13 mouse cellular contexts compared by ENCODE assay signal in genomic region chr4:88805761-88806160, GRCm38 (mm10). TPM values are rescaled to one million over a fixed set of nuclear protein-coding genes. Genes with fewer than 3 reads are reported as not detected.
DNase-seq lines count a peak whose midpoint lies in the region; ATAC-seq and TF ChIP-seq lines count a peak whose summit lies in the region.
"Not testable (repeated sequence)": the region's sequence is repeated elsewhere in the genome, so short reads cannot be mapped to it uniquely, and the experiment has no call there.
"Had no signal": no experiment of that assay in that cellular context is flagged by ENCODE, and none has a peak within 500 bp of the region (broad histone marks: within the 10 kb centered on the region; RNA-seq: fewer than 3 reads in every experiment).

No protein-coding gene starts in this region.

- H3K4me2 ChIP-seq in heart, embryonic 16.5 days (ENCODE audit: low read depth, low read length); intestine, postnatal 0 days (replicated peaks; ENCODE audit: low read depth): not testable (repeated sequence)
- H3K4me2 ChIP-seq in lung, embryonic 16.5 days (ENCODE audit: low read depth, low read length) = peak overlapping the region; percentile 32; the same call in 1 of the 2 replicates
- H3K4me2 ChIP-seq in neural tube, embryonic 13.5 days = peak overlapping the region; percentile 45

- not testable (repeated sequence) for ATAC-seq in heart, embryonic 16.5 days (replicated peaks; ENCODE audit: extremely low read depth, insufficient read depth, low FRiP score); intestine, postnatal 0 days; lung, embryonic 16.5 days (ENCODE audit: low read depth); neural tube, embryonic 13.5 days (ENCODE audit: low read depth)

- not testable (repeated sequence) for H3K9ac ChIP-seq in heart, embryonic 16.5 days (ENCODE audit: low read length); intestine, postnatal 0 days (ENCODE audit: low read depth, low read length); lung, embryonic 16.5 days (ENCODE audit: low read length); neural tube, embryonic 13.5 days

- peak overlapping the region; percentile 34 for H3K4me3 ChIP-seq in heart, embryonic 16.5 days (ENCODE audit: low read length)
- not testable (repeated sequence) for H3K4me3 ChIP-seq in intestine, postnatal 0 days (ENCODE audit: low read depth, low read length)
- H3K4me3 ChIP-seq in lung, embryonic 16.5 days (ENCODE audit: low read length) = peak overlapping the region; percentile 26; the same call in 1 of the 2 replicates
- H3K4me3 ChIP-seq in neural tube, embryonic 13.5 days = peak overlapping the region; percentile 22; the same call in 1 of the 2 replicates

- H3K27ac ChIP-seq in heart, embryonic 16.5 days (ENCODE audit: low read length); intestine, postnatal 0 days (ENCODE audit: low read depth, low read length); lung, embryonic 16.5 days (ENCODE audit: low read length); neural tube, embryonic 13.5 days (replicated peaks): not testable (repeated sequence)

- WGBS in heart, embryonic 16.5 days = 0% methylated on average over 9 of the region's 34 CpGs
- WGBS in intestine, postnatal 0 days = no CpG with 5 or more reads among the region's 34 CpGs
- no CpG with 5 or more reads among the region's 34 CpGs for WGBS in lung, embryonic 16.5 days
- WGBS in neural tube, embryonic 13.5 days = 0% methylated on average over 13 of the region's 34 CpGs

- DNase-seq in T-cell, adult 2 months (ENCODE audit: low spot score) = peak; percentile 19
- DNase-seq in cerebellum, postnatal 10 days = peak; percentile 9 to 36
- DNase-seq in frontal cortex, postnatal 36 days (ENCODE audit: low spot score in 2 of 2) = peak; percentile 1 to 2
- peak; percentile 4 to 14 for DNase-seq in layer of hippocampus, postnatal 10 days (ENCODE audit: low spot score in 2 of 2)

- not testable (repeated sequence) for H3K27me3 ChIP-seq in heart, embryonic 16.5 days (ENCODE audit: control insufficient read depth, insufficient read depth, low read length); intestine, postnatal 0 days (replicated peaks; ENCODE audit: control insufficient read depth, insufficient read depth, low read length); lung, embryonic 16.5 days (ENCODE audit: control insufficient read depth, insufficient read depth, low read depth, low read length)
- H3K27me3 ChIP-seq in neural tube, embryonic 13.5 days = peaks cover 13% of the 10 kb centered on the region

- not testable (repeated sequence) for H3K4me1 ChIP-seq in heart, embryonic 16.5 days (ENCODE audit: control insufficient read depth, insufficient read depth, low read length); intestine, postnatal 0 days (replicated peaks; ENCODE audit: control insufficient read depth, insufficient read depth, low read length); lung, embryonic 16.5 days (replicated peaks; ENCODE audit: control insufficient read depth, insufficient read depth, low read length); neural tube, embryonic 13.5 days (replicated peaks)

- H3K9me3 ChIP-seq in heart, embryonic 16.5 days (replicated peaks; ENCODE audit: control insufficient read depth, low read length); intestine, postnatal 0 days (ENCODE audit: control insufficient read depth); lung, embryonic 16.5 days (ENCODE audit: control insufficient read depth, low read length); neural tube, embryonic 13.5 days: not testable (repeated sequence)

- not testable (repeated sequence) for H3K36me3 ChIP-seq in heart, embryonic 16.5 days (ENCODE audit: control insufficient read depth, insufficient read depth); intestine, postnatal 0 days (ENCODE audit: control insufficient read depth, insufficient read depth); lung, embryonic 16.5 days (ENCODE audit: control insufficient read depth, insufficient read depth, low read length); neural tube, embryonic 13.5 days

- peak; percentile 53 for TF ChIP-seq CTCF in intestine, postnatal 0 days (IDR thresholded peaks at IDR 0.05; ENCODE audit: low read depth)

RNA-seq across cellular contexts. Expression of gene Gm13288, which starts 0.4 kb away (rescaled TPM):
- polyA plus RNA-seq in heart, embryonic 16.5 days (2015; fragmentation: Nextera tagmentation; extraction: Ambion mirVana) = not detected in 2 replicates
- not detected in 2 replicates for polyA plus RNA-seq in intestine, postnatal 0 days (2015; fragmentation: Nextera tagmentation; extraction: Ambion mirVana)
- total RNA-seq in layer of hippocampus, postnatal 10 days (2021) = not detected
- polyA plus RNA-seq in lung, embryonic 16.5 days (2015; fragmentation: Nextera tagmentation; extraction: Ambion mirVana) = not detected in 2 replicates
- not detected in 2 replicates for polyA plus RNA-seq in neural tube, embryonic 13.5 days (2015; fragmentation: Nextera tagmentation; extraction: Ambion mirVana)
- total RNA-seq: adrenal gland, postnatal 4 days; layer of hippocampus, postnatal 36 days; MEL had no signal
- polyA plus RNA-seq: hindbrain, embryonic 11.5 days had no signal

RNA-seq across cellular contexts. Expression of gene Gm13287, which starts 2.7 kb away (rescaled TPM):
- not detected in 2 replicates for polyA plus RNA-seq in heart, embryonic 16.5 days (2015; fragmentation: Nextera tagmentation; extraction: Ambion mirVana)
- not detected in 2 replicates for polyA plus RNA-seq in intestine, postnatal 0 days (2015; fragmentation: Nextera tagmentation; extraction: Ambion mirVana)
- total RNA-seq in layer of hippocampus, postnatal 10 days (2021) = not detected
- not detected in 2 replicates for polyA plus RNA-seq in lung, embryonic 16.5 days (2015; fragmentation: Nextera tagmentation; extraction: Ambion mirVana)
- polyA plus RNA-seq in neural tube, embryonic 13.5 days (2015; fragmentation: Nextera tagmentation; extraction: Ambion mirVana) = not detected in 2 replicates
- total RNA-seq: adrenal gland, postnatal 4 days; layer of hippocampus, postnatal 36 days; MEL had no signal
- polyA plus RNA-seq: hindbrain, embryonic 11.5 days; lung, embryonic 14.5 days had no signal

RNA-seq across cellular contexts. Expression of gene Gm13285, which starts 6.3 kb away (rescaled TPM):
- 0.72 and 1.6 TPM in 2 replicates for polyA plus RNA-seq in heart, embryonic 16.5 days (2015; fragmentation: Nextera tagmentation; extraction: Ambion mirVana)
- 0.37 and 0.42 TPM in 2 replicates for polyA plus RNA-seq in intestine, postnatal 0 days (2015; fragmentation: Nextera tagmentation; extraction: Ambion mirVana)
- total RNA-seq in layer of hippocampus, postnatal 10 days (2021) = not detected
- 1.5 and 1.8 TPM in 2 replicates for polyA plus RNA-seq in lung, embryonic 16.5 days (2015; fragmentation: Nextera tagmentation; extraction: Ambion mirVana)
- 0.32 TPM in 1 of 2 replicates, not detected in the other for polyA plus RNA-seq in neural tube, embryonic 13.5 days (2015; fragmentation: Nextera tagmentation; extraction: Ambion mirVana)
- total RNA-seq: layer of hippocampus, postnatal 36 days; MEL had no signal

RNA-seq across cellular contexts. Expression of gene Gm13279, which starts 8.6 kb away (rescaled TPM):
- not detected in 2 replicates for polyA plus RNA-seq in heart, embryonic 16.5 days (2015; fragmentation: Nextera tagmentation; extraction: Ambion mirVana)
- polyA plus RNA-seq in intestine, postnatal 0 days (2015; fragmentation: Nextera tagmentation; extraction: Ambion mirVana) = not detected in 2 replicates
- total RNA-seq in layer of hippocampus, postnatal 10 days (2021) = not detected
- polyA plus RNA-seq in lung, embryonic 16.5 days (2015; fragmentation: Nextera tagmentation; extraction: Ambion mirVana) = not detected in 2 replicates
- polyA plus RNA-seq in neural tube, embryonic 13.5 days (2015; fragmentation: Nextera tagmentation; extraction: Ambion mirVana) = not detected in 2 replicates
- total RNA-seq: adrenal gland, postnatal 4 days; layer of hippocampus, postnatal 36 days; MEL had no signal
- polyA plus RNA-seq: hindbrain, embryonic 11.5 days; lung, embryonic 14.5 days had no signal

RNA-seq across cellular contexts. Expression of gene Ifna7, which starts 10.3 kb away (rescaled TPM):
- not detected in 2 replicates for polyA plus RNA-seq in heart, embryonic 16.5 days (2015; fragmentation: Nextera tagmentation; extraction: Ambion mirVana)
- polyA plus RNA-seq in intestine, postnatal 0 days (2015; fragmentation: Nextera tagmentation; extraction: Ambion mirVana) = not detected in 2 replicates
- not detected for total RNA-seq in layer of hippocampus, postnatal 10 days (2021)
- not detected in 2 replicates for polyA plus RNA-seq in lung, embryonic 16.5 days (2015; fragmentation: Nextera tagmentation; extraction: Ambion mirVana)
- not detected in 2 replicates for polyA plus RNA-seq in neural tube, embryonic 13.5 days (2015; fragmentation: Nextera tagmentation; extraction: Ambion mirVana)
- total RNA-seq: adrenal gland, postnatal 4 days; layer of hippocampus, postnatal 36 days; MEL had no signal
- polyA plus RNA-seq: hindbrain, embryonic 11.5 days; lung, embryonic 14.5 days had no signal
